Mouse (Mus musculus): ENCODE results near the gene Hist1h1b. TPM values are rescaled to one million over a fixed set of nuclear protein-coding genes. Genes with fewer than 3 reads are reported as not detected.
"Not testable (repeated sequence)": the region's sequence is repeated elsewhere in the genome, so short reads cannot be mapped to it uniquely, and the experiment has no call there.

The Hist1h1b gene
- polyA plus RNA-seq, 1 experiment: not detected

- not testable (repeated sequence) for H3K4me1 ChIP-seq (ENCODE audit: control insufficient read depth, insufficient read depth, insufficient read length, low read length); H3K27ac ChIP-seq (replicated peaks; ENCODE audit: low read depth, low read length)
- peak within 1 kb of the TSS; percentile 52 for H3K4me3 ChIP-seq (ENCODE audit: insufficient read depth, low read depth, low read length)
These were observed 6.6 kb upstream of the Hist1h1b start, which contains the start of the genes Hist1h2an and Hist1h2bp for GRCm38 (mm10) chr13:21786899-21787629. TSS of gene Hist1h2an (minus strand) at chr13:21787218. TSS of gene Hist1h2bp (plus strand) at chr13:21787461.

- Histone ChIP-seq H3K27ac (replicated peaks; ENCODE audit: low read depth, low read length) (no peak overlapping the region), H3K4me3 (ENCODE audit: insufficient read depth, low read depth, low read length) (peak overlapping the region; percentile 48), H3K4me1 (ENCODE audit: control insufficient read depth, insufficient read depth, insufficient read length, low read length) (no peaks in the 10 kb centered on the region)
These were observed 5.9 kb upstream of the Hist1h1b start for GRCm38 (mm10) chr13:21786189-21786898.

GRCm38 (mm10) chr13:21784311-21784710 lies 3.9 kb upstream of the Hist1h1b start:
- H3K4me3 ChIP-seq (ENCODE audit: insufficient read depth, low read depth, low read length): no peak overlapping the region
- no peaks in the 10 kb centered on the region for H3K4me1 ChIP-seq (ENCODE audit: control insufficient read depth, insufficient read depth, insufficient read length, low read length)
- no peak overlapping the region for H3K27ac ChIP-seq (replicated peaks; ENCODE audit: low read depth, low read length)

GRCm38 (mm10) chr13:21783734-21784161 lies 3.3 kb upstream of the Hist1h1b start:
- no peaks in the 10 kb centered on the region for H3K4me1 ChIP-seq (ENCODE audit: control insufficient read depth, insufficient read depth, insufficient read length, low read length)
- H3K4me3 ChIP-seq (ENCODE audit: insufficient read depth, low read depth, low read length): peak overlapping the region; percentile 31
- H3K27ac ChIP-seq (replicated peaks; ENCODE audit: low read depth, low read length): no peak overlapping the region

- no peaks in the 10 kb centered on the region for H3K4me1 ChIP-seq (ENCODE audit: control insufficient read depth, insufficient read depth, insufficient read length, low read length)
- H3K27ac ChIP-seq (replicated peaks; ENCODE audit: low read depth, low read length): no peak within 1 kb of the TSS
- peak within 1 kb of the TSS; percentile 57 for H3K4me3 ChIP-seq (ENCODE audit: insufficient read depth, low read depth, low read length)
These were observed 2.8 kb upstream of the Hist1h1b start, which contains the start of gene Hist1h3i for GRCm38 (mm10) chr13:21783255-21783617. TSS of gene Hist1h3i (minus strand) at chr13:21783370.

- not testable (repeated sequence) for H3K4me1 ChIP-seq (ENCODE audit: control insufficient read depth, insufficient read depth, insufficient read length, low read length); H3K27ac ChIP-seq (replicated peaks; ENCODE audit: low read depth, low read length)
- peak overlapping the region; percentile 57 for H3K4me3 ChIP-seq (ENCODE audit: insufficient read depth, low read depth, low read length)
These were observed 2.2 kb upstream of the Hist1h1b start for GRCm38 (mm10) chr13:21782361-21783254.

GRCm38 (mm10) chr13:21781639-21782038 lies 1.2 kb upstream of the Hist1h1b start:
- no peak overlapping the region for H3K4me3 ChIP-seq (ENCODE audit: insufficient read depth, low read depth, low read length)
- no peaks in the 10 kb centered on the region for H3K4me1 ChIP-seq (ENCODE audit: control insufficient read depth, insufficient read depth, insufficient read length, low read length)
- H3K27ac ChIP-seq (replicated peaks; ENCODE audit: low read depth, low read length): no peak overlapping the region

GRCm38 (mm10) chr13:21781021-21781555 lies 663 bp upstream of the Hist1h1b start:
- H3K4me1 ChIP-seq (ENCODE audit: control insufficient read depth, insufficient read depth, insufficient read length, low read length): no peaks in the 10 kb centered on the region
- H3K27ac ChIP-seq (replicated peaks; ENCODE audit: low read depth, low read length): no peak overlapping the region
- no peak overlapping the region for H3K4me3 ChIP-seq (ENCODE audit: insufficient read depth, low read depth, low read length)

GRCm38 (mm10) chr13:21778814-21779766 lies 1.3 kb downstream of the Hist1h1b start:
- no peaks in the 10 kb centered on the region for H3K4me1 ChIP-seq (ENCODE audit: control insufficient read depth, insufficient read depth, insufficient read length, low read length)
- no peak overlapping the region for H3K27ac ChIP-seq (replicated peaks; ENCODE audit: low read depth, low read length)
- peak overlapping the region; percentile 75 for H3K4me3 ChIP-seq (ENCODE audit: insufficient read depth, low read depth, low read length)

- H3K27ac ChIP-seq (replicated peaks; ENCODE audit: low read depth, low read length): no peak overlapping the region
- no peaks in the 10 kb centered on the region; the same call in 1 of the 2 replicates for H3K4me1 ChIP-seq (ENCODE audit: control insufficient read depth, insufficient read depth, insufficient read length, low read length)
- H3K4me3 ChIP-seq (ENCODE audit: insufficient read depth, low read depth, low read length): no peak overlapping the region
These were observed 24.7 kb downstream of the Hist1h1b start for GRCm38 (mm10) chr13:21755707-21756106.

- not testable (repeated sequence) for H3K27ac ChIP-seq (replicated peaks; ENCODE audit: low read depth, low read length); H3K4me1 ChIP-seq (ENCODE audit: control insufficient read depth, insufficient read depth, insufficient read length, low read length)
- H3K4me3 ChIP-seq (ENCODE audit: insufficient read depth, low read depth, low read length): peak overlapping the region; percentile 71; the same call in 1 of the 2 replicates
These were observed 26.0 kb downstream of the Hist1h1b start for GRCm38 (mm10) chr13:21754294-21755001.

GRCm38 (mm10) chr13:21753524-21754285 lies 26.7 kb downstream of the Hist1h1b start, which contains the start of the genes Hist1h2ak and Hist1h2bn:
TSS of gene Hist1h2ak (minus strand) at chr13:21753827.
TSS of gene Hist1h2bn (plus strand) at chr13:21754123.
- H3K4me1 ChIP-seq (ENCODE audit: control insufficient read depth, insufficient read depth, insufficient read length, low read length): not testable (repeated sequence)
- Histone ChIP-seq H3K4me3 (ENCODE audit: insufficient read depth, low read depth, low read length) (peak within 1 kb of the TSS; percentile 71), H3K27ac (replicated peaks; ENCODE audit: low read depth, low read length) (peak within 1 kb of the TSS; percentile 52; the same call in 1 of the 2 replicates)

All from brown adipose tissue, adult 24 weeks (tissue).